Mouse (Mus musculus) heart, adult 9 months (tissue): ENCODE results near the gene Gm20532.

Experiments used
- DNase-seq, 2 experiments: peaks; one replicate each; pipeline ENCODE4 v3.0.0; 2022; ENCODE audit warnings: low spot score in 2 of 2

Gene Gm20532

GRCm38 (mm10) chr2:26586294-26587043 is at the start of gene Gm20532:
Gene Gm20532, plus strand, starts transcription at chr2:26586639.
- DNase-seq, result peak; percentile 59

GRCm38 (mm10) chr2:26539516-26539915 is 46.9 kb upstream of the Gm20532 start:
- DNase-seq, result no peak

DNA sequence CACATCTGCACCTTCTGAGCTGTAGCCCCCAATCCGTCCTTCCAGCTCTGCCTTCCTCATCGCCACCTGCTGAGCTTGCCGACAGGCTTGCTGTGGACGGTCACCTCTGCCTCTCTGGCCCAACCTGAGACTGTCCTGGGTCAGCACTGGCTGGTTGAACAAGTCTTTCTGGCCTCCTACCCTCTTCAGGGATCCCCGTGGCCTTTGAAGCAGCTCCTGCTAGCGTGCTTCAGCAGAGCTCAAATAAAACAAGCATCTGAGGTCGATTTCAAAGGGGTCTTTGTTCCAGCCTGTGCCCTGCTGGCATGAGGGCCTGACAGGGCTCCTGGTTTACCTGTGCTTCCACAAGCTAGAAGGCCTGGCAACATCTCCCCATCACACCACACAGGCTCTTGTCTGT is 45.7 kb upstream of the Gm20532 start:
- DNase-seq, result no peak

- DNase-seq, result no peak
These were observed 45.1 kb upstream of the Gm20532 start for GRCm38 (mm10) chr2:26541258-26541910.

GRCm38 (mm10) chr2:26543155-26543554 is 43.3 kb upstream of the Gm20532 start:
- DNase-seq, result peak in 1 of 2 experiments; percentile 33

GRCm38 (mm10) chr2:26543768-26544167 is 42.7 kb upstream of the Gm20532 start:
- DNase-seq, result no peak

GRCm38 (mm10) chr2:26544265-26544664 is 42.2 kb upstream of the Gm20532 start:
- peak in 1 of 2 experiments; percentile 35 for DNase-seq

DNA sequence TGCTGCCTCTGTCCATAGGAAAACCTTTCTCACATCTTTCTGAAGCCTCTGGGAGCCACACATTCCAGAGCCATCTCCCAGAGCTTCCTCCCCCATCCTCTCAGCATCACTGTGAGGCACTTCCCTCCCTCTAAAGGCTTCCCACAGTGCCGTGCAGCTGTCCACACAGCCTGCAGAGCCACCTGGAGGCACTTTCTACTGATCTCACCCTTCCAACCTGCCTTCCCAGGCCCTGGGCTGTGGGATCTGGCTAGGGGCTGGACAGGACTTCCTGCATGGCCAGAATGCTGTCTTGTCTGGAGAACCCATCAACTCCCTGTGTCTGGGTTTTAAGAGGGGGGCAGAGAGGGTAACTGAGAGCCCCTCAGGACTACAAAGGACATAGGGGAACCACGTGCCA is 39.0 kb upstream of the Gm20532 start:
- no peak for DNase-seq

GRCm38 (mm10) chr2:26549801-26550200 is 36.6 kb upstream of the Gm20532 start:
- DNase-seq, result no peak

DNA sequence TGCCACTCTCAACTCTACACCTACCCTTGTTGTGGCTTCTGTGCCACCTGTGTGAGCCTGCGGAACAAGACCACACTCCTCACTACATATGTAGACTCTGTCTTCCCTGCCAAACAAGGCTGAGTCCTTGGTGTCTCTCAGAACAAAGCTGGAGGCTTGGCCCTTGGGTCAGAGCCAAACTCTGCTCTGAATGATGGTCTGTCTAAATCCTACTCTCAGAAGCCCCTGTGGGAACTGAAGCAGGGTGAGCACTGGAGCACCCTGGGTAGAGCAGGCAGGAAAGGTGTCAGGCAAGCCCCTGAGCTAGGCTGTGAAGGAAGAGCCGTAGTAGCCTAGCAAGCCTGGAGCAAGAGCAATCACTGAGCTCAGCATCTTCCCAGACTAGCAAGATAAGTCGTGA is 36.2 kb upstream of the Gm20532 start:
- no peak for DNase-seq

- no peak for DNase-seq
These were observed 35.7 kb upstream of the Gm20532 start for GRCm38 (mm10) chr2:26550777-26551176.

GRCm38 (mm10) chr2:26551446-26551845 is 35.0 kb upstream of the Gm20532 start:
- no peak for DNase-seq

DNA sequence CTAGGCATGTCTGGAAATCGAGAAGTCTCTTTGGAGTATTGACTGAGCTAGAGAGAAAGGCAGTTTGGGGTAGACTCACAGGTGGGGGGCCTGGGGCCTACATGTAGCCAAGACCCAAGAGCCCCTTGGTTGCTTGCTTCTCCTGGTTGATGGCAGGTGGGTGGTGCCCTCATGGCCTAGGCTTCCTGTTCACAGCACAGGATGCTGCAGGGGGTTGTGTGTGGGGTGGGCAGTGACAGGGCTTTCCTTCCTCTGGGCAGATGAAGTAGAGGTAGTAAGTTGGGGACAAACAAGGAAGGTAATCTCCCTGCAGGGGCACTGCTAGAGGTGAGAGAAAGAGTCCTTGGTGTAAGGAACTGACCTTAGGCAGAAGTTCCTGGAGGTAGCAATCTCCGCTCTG is 34.4 kb upstream of the Gm20532 start:
- no peak for DNase-seq

- no peak for DNase-seq
These were observed 32.5 kb upstream of the Gm20532 start for GRCm38 (mm10) chr2:26553904-26554303.

DNA sequence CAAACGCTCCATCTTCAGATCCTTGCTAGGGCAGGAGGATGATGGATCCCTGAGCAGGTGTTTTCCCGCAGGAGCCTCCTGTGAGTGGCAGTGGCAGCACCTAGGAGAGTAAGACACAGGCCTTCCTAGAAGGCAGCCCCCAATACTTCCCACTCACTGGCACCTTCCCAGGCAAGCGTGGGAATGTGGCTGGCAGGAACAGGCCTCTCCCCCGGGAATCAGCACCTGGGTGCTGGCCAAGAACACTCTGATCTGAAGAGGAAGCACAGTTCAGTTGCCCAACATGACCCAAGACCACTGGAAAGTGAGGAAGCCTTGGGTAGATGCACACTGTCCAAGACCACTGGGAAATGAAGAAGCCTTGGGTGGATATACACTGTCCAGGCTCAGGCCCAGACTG is 31.4 kb upstream of the Gm20532 start:
- DNase-seq, result peak; percentile 68 to 71

GRCm38 (mm10) chr2:26556535-26556993 is 29.9 kb upstream of the Gm20532 start:
- no peak for DNase-seq

DNA sequence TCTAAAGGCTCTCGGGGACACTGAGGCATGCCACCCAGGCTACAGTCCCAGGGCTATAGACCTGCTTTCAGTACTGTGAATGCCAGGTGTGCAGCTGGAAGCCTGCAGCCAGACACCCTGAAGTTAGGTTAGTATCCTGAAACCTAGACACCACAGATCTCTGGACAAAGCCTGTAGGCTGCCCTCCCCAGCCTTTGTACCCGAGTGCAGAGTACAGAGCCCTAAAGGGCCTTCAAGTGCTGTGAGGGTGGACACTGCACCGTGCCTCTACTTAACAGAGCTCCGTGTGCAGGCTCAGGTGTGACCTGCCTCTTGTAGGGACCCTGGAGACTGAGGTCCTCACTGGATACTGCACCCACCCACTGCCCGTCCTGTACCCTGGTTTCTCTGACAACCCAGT is 25.9 kb upstream of the Gm20532 start:
- no peak for DNase-seq

- DNase-seq, result peak in 1 of 2 experiments; percentile 59
These were observed 25.0 kb upstream of the Gm20532 start for GRCm38 (mm10) chr2:26561351-26562016.

GRCm38 (mm10) chr2:26566221-26566620 is 20.2 kb upstream of the Gm20532 start:
- peak in 1 of 2 experiments; percentile 47 for DNase-seq

GRCm38 (mm10) chr2:26570034-26570433 is 16.4 kb upstream of the Gm20532 start:
- DNase-seq, result peak; percentile 68 to 73

DNA sequence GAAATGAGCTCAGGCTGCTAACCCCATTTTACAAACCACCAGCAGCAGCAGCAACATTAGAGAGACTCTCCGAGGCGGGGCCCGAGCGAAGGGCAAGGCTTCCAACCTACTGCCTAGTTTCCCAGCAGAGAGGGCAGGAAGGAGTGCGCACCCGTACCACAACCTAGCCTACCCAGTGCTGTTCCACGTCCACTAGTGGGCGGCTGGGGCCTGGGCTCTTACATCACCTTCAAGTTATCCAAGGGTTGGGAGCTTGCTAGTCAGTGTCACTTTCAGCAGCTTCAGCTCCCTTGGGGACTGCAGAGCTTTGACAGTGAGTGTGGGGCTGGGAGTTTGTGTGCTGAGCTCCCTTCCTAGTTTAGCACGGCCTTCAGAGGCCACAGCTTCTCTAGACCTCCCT is 15.0 kb upstream of the Gm20532 start:
- DNase-seq, result no peak

- peak; percentile 81 to 91 for DNase-seq
These were observed 14.6 kb upstream of the Gm20532 start for GRCm38 (mm10) chr2:26571826-26572225.

- peak; percentile 80 to 81 for DNase-seq
These were observed 13.0 kb upstream of the Gm20532 start for GRCm38 (mm10) chr2:26573396-26573795.
